Mouse (Mus musculus) bone marrow, adult 2 months (tissue): ENCODE data around the gene Ift20. TPM values are rescaled to one million over a fixed set of nuclear protein-coding genes. Genes with fewer than 3 reads are reported as not detected.

Experiments
- H3K27ac ChIP-seq: fragments of 200-500 bp; 2 replicates; pipeline ENCODE4 v1.5.1; 2012; ENCODE audit warnings: low read depth, mild to moderate bottlenecking, control low read depth, inconsistent platforms, low read length; ENCODE audit not compliant: control insufficient read depth, poor library complexity, insufficient read depth
- H3K4me1 ChIP-seq: fragments of 200-500 bp; 2 replicates; pipeline ENCODE4 v1.6.1; 2011; ENCODE audit warnings: low read length; ENCODE audit not compliant: control insufficient read depth, insufficient read depth
- H3K4me3 ChIP-seq: fragments of 200-500 bp; replicated peaks from 2 replicates; pipeline ENCODE3; 2011; ENCODE audit warnings: mild to moderate bottlenecking, low read depth, low read length, control low read depth; ENCODE audit not compliant: control insufficient read depth
- CTCF ChIP-seq: fragments of 200-500 bp; IDR thresholded peaks from 2 replicates; pipeline ENCODE4 v1.5.1; 2011; ENCODE audit warnings: low read length, control low read depth; ENCODE audit not compliant: control insufficient read depth, insufficient read depth
- POLR2A ChIP-seq: fragments of 200-500 bp; IDR thresholded peaks from 2 replicates; pipeline ENCODE4 v1.6.1; 2011; ENCODE audit warnings: low read depth, mild to moderate bottlenecking, control low read depth, low read length, borderline replicate concordance; ENCODE audit not compliant: control insufficient read depth
- WGBS: fragments of 180-500 bp; shearing (Covaris S2); methylation state at CpG from one replicate; pipeline ENCODE4 v1.1.7; 2018; 5-methylcytosine and 5-hydroxymethylcytosine counted together
- polyA plus RNA-seq: library from polyadenylated mRNA; stranded (reverse); fragments of >200 nt; gene quantifications from 2 replicates; pipeline ENCODE4 v1.2.4, GENCODE M21; 2011; ENCODE audit warnings: low replicate concordance; ENCODE audit not compliant: missing spikeins, insufficient read depth, insufficient read length

Ift20 gene
- polyA plus RNA-seq, 1 experiment, result 42.1 TPM

DNA sequence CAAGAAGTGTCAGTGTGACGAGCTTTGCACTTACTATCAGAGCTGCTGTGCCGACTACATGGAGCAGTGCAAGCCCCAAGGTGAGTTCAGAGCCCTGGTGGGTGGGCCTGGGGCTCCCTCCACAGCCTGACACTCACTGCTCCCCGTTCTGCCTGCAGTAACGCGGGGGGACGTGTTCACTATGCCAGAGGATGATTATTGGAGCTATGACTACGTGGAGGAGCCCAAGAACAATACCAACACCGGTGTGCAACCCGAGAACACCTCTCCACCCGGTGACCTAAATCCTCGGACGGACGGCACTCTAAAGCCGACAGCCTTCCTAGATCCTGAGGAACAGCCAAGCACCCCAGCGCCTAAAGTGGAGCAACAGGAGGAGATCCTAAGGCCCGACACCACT lies 36.6 kb upstream of the Ift20 start:
- no peak overlapping the region for H3K4me3 ChIP-seq
- no peak overlapping the region for H3K27ac ChIP-seq
- WGBS, result 55% methylated on average over 16 of the region's 16 CpGs

GRCm38 (mm10) chr11:78500623-78501202 lies 35.4 kb upstream of the Ift20 start:
- TF ChIP-seq CTCF (no peak), POLR2A (no peak)
- H3K4me3 ChIP-seq, result no peak overlapping the region

More for the DNA sequence above, 36.6 kb upstream of the Ift20 start:
- no peaks in the 10 kb centered on the region for H3K4me1 ChIP-seq
- no peak for TF ChIP-seq POLR2A
- no peak for TF ChIP-seq CTCF

DNA sequence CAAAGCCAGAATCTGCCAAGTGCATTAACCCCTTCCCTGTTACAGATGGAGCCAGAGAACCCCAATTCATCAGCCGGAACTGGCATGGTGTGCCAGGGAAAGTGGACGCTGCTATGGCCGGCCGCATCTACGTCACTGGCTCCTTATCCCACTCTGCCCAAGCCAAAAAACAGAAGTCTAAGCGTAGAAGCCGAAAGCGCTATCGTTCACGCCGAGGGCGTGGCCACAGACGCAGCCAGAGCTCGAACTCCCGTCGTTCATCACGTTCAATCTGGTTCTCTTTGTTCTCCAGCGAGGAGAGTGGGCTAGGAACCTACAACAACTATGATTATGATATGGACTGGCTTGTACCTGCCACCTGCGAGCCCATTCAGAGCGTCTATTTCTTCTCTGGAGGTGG lies 34.6 kb upstream of the Ift20 start:
- no peak overlapping the region for H3K4me3 ChIP-seq
- 77% methylated on average over 20 of the region's 20 CpGs for WGBS
- H3K4me1 ChIP-seq, result no peaks in the 10 kb centered on the region
- no peak for TF ChIP-seq CTCF
- TF ChIP-seq POLR2A, result no peak
- H3K27ac ChIP-seq, result no peak overlapping the region

More at GRCm38 (mm10) chr11:78500623-78501202, 35.4 kb upstream of the Ift20 start:
- H3K4me1 ChIP-seq, result no peaks in the 10 kb centered on the region
- H3K27ac ChIP-seq, result no peak overlapping the region
- 74% methylated on average over 9 of the region's 9 CpGs for WGBS

DNA sequence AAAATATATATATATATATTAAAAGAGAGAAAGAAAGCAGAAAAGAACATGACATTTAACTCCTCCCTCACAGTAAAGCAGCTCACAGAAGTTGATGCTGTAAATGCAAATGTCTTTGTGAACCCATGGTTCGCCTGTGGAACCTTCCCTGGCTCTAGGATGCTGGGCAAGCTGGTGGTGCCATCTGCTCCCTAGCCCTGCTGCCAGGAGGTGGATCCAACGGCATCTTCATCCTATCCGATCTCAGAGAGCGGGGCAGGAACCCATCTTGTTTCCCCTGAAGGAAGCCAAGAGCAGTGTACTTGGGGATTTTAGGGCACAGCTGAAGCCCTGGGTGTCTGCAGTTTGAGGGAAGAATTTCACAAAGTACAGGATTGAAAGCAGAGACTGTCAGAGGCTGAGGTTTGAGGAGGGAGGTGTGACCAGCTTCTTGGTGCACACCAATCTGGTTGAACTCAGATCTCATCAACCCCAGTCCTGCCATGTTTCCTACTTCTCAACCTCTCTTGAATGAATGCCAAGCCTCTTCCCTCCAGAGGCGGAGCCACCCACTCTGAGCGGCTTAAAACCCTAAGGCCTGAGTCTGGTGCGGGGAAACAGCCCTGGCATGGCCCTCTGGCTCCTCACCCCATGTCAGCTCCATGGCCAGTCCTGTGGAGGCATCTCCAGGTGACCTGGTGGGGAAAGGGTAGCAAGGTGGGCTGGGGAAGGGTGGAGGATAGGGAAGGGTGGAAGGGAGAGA lies 33.1 kb upstream of the Ift20 start, which contains the start of gene Sebox:
Gene Sebox (plus strand): TSS at position 539 of the 742 bp plus-strand sequence.
- 59% methylated on average over 7 of the region's 7 CpGs for WGBS
- TF ChIP-seq CTCF, result no peak
- TF ChIP-seq POLR2A, result no peak
- Histone ChIP-seq H3K4me1 (no peaks in the 10 kb centered on the region), H3K4me3 (no peak within 1 kb of the TSS), H3K27ac (no peak within 1 kb of the TSS)

- Histone ChIP-seq H3K4me3 (no peak overlapping the region), H3K4me1 (no peaks in the 10 kb centered on the region), H3K27ac (no peak overlapping the region)
- TF ChIP-seq POLR2A, result no peak
- no peak for TF ChIP-seq CTCF
- WGBS, result 67% methylated on average over 3 of the region's 3 CpGs
Measured at GRCm38 (mm10) chr11:78505430-78505829, 30.7 kb upstream of the Ift20 start.

- no peak overlapping the region for H3K4me3 ChIP-seq
- H3K27ac ChIP-seq, result no peak overlapping the region
- TF ChIP-seq POLR2A, result no peak
- TF ChIP-seq CTCF, result peak; percentile 45; the same call in 1 of the 2 replicates
- H3K4me1 ChIP-seq, result no peaks in the 10 kb centered on the region
- 77% methylated on average over 5 of the region's 5 CpGs for WGBS
Measured at GRCm38 (mm10) chr11:78509148-78509547, 27.0 kb upstream of the Ift20 start.

- H3K4me3 ChIP-seq, result peak within 1 kb of the TSS; percentile 82
- TF ChIP-seq POLR2A (peak; percentile 87), CTCF (no peak)
- H3K27ac ChIP-seq, result peak within 1 kb of the TSS; percentile 86
- no peaks in the 10 kb centered on the region for H3K4me1 ChIP-seq
- 1% methylated on average over 67 of the region's 67 CpGs for WGBS
Measured at GRCm38 (mm10) chr11:78512025-78512957, 23.9 kb upstream of the Ift20 start, which contains the start of the genes Tmem199 and Poldip2. TSS of gene Tmem199 (minus strand) at chr11:78512172. TSS of gene Poldip2 (plus strand) at chr11:78512193.
